Mouse (Mus musculus) intestine, embryonic 16.5 days (tissue): ENCODE results near the gene Igfbp7. TPM values are rescaled to one million over a fixed set of nuclear protein-coding genes. Genes with fewer than 3 reads are reported as not detected.

Experiments used
- ATAC-seq: fragments of 200-750 bp; cut with Nextera tagmentation; 2 replicates; pipeline ENCODE4 v1.8.0; 2017; ENCODE audit warnings: moderate TSS enrichment, moderate library complexity
- H3K27ac ChIP-seq: fragments of 300-500 bp; sonication (generic); 2 replicates; pipeline ENCODE4 v1.5.1; 2014; ENCODE audit warnings: mild to moderate bottlenecking, low read length
- H3K27me3 ChIP-seq: fragments of 300-500 bp; sonication (generic); replicated peaks from 2 replicates; pipeline ENCODE4 v1.6.1; 2014; ENCODE audit warnings: low read length, control low read depth, mixed read lengths; ENCODE audit not compliant: control insufficient read depth, insufficient read depth
- H3K36me3 ChIP-seq: fragments of 300-500 bp; sonication (generic); 2 replicates; pipeline ENCODE4 v1.6.1; 2014; ENCODE audit warnings: low read length, control low read depth; ENCODE audit not compliant: control insufficient read depth, insufficient read depth
- H3K4me1 ChIP-seq: fragments of 300-500 bp; sonication (generic); 2 replicates; pipeline ENCODE4 v1.6.1; 2014; ENCODE audit warnings: low read length, control low read depth, mixed read lengths; ENCODE audit not compliant: control insufficient read depth, insufficient read depth
- H3K4me2 ChIP-seq: fragments of 300-500 bp; sonication (generic); 2 replicates; pipeline ENCODE4 v1.6.1; 2014; ENCODE audit warnings: low read depth, low read length, control low read depth
- H3K4me3 ChIP-seq: fragments of 300-500 bp; sonication (generic); 2 replicates; pipeline ENCODE4 v1.5.1; 2014; ENCODE audit warnings: mild to moderate bottlenecking, low read length
- H3K9ac ChIP-seq: fragments of 300-500 bp; sonication (generic); 2 replicates; pipeline ENCODE4 v1.6.1; 2014; ENCODE audit warnings: low read depth, low read length
- H3K9me3 ChIP-seq: fragments of 300-500 bp; sonication (generic); 2 replicates; pipeline ENCODE4 v1.6.1; 2016; ENCODE audit warnings: low read length, control low read depth; ENCODE audit not compliant: control insufficient read depth
- WGBS: fragments of 180-500 bp; shearing (Covaris S2); extraction: QIAGEN DNeasy Blood & Tissue Kit; methylation state at CpG from one replicate; pipeline ENCODE4 v1.1.7; 2014; 5-methylcytosine and 5-hydroxymethylcytosine counted together
- polyA plus RNA-seq: library from polyadenylated mRNA; unstranded; fragments of >200 nt; fragmentation: Nextera tagmentation; extraction: Ambion mirVana; gene quantifications from 2 replicates; pipeline ENCODE4 v1.2.1, GENCODE M21; 2015

Igfbp7 gene
- polyA plus RNA-seq, 1 experiment from 2014 or later, result 85.2 TPM

GRCm38 (mm10) chr5:77408530-77408929 lies 689 bp upstream of the Igfbp7 start:
- H3K36me3 ChIP-seq, result no peaks in the 10 kb centered on the region
- no peaks in the 10 kb centered on the region; the same call in 1 of the 2 replicates for H3K27me3 ChIP-seq
- ATAC-seq, result no peak
- WGBS, result 92% methylated on average over 6 of the region's 6 CpGs
- no peak overlapping the region for H3K9ac ChIP-seq
- H3K4me3 ChIP-seq, result no peak overlapping the region
- H3K27ac ChIP-seq, result no peak overlapping the region
- H3K4me2 ChIP-seq, result no peak overlapping the region
- H3K4me1 ChIP-seq, result no peaks in the 10 kb centered on the region
- no peaks in the 10 kb centered on the region for H3K9me3 ChIP-seq

DNA sequence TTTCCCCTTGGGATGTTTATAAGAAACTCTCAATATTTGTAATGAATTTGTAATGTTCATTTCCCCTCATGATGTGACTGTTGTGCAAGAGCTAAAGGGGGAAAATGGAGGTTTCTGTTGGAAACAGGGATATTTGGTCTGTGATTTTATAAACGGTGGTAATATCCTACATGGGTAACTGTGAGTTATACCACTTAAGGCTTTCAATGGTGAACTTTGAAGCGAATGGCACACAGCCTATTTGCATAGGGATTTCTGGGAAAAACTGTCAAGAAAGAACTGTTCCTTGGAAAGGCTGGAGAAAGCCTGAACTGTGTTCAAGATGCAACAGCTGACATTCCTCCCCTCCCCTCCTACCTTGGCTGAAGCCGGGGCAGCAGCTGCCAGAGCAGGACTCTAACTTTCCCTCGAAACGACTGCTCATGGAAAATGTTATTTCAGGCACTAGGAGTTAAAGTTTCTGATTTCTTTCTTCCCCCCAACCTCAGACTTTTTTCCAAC lies 1.4 kb downstream of the Igfbp7 start:
- Histone ChIP-seq H3K27me3 (no peaks in the 10 kb centered on the region; the same call in 1 of the 2 replicates), H3K4me3 (peak overlapping the region; percentile 67), H3K9ac (no peak overlapping the region), H3K4me1 (no peaks in the 10 kb centered on the region), H3K27ac (peak overlapping the region; percentile 49), H3K36me3 (no peaks in the 10 kb centered on the region), H3K4me2 (peak overlapping the region; percentile 27; the same call in 1 of the 2 replicates), H3K9me3 (no peaks in the 10 kb centered on the region)
- WGBS, result 46% methylated on average over 5 of the region's 5 CpGs
- ATAC-seq, result no peak

GRCm38 (mm10) chr5:77405455-77406057 lies 2.3 kb downstream of the Igfbp7 start:
- 76% methylated on average over 5 of the region's 5 CpGs for WGBS
- no peak overlapping the region for H3K9ac ChIP-seq

GRCm38 (mm10) chr5:77404941-77405340 lies 2.9 kb downstream of the Igfbp7 start:
- WGBS, result 64% methylated on average over 9 of the region's 10 CpGs
- no peak overlapping the region; the same call in 1 of the 2 replicates for H3K4me2 ChIP-seq
- no peaks in the 10 kb centered on the region for H3K9me3 ChIP-seq
- no peaks in the 10 kb centered on the region; the same call in 1 of the 2 replicates for H3K27me3 ChIP-seq
- H3K4me3 ChIP-seq, result no peak overlapping the region
- H3K9ac ChIP-seq, result no peak overlapping the region
- H3K36me3 ChIP-seq, result no peaks in the 10 kb centered on the region
- H3K27ac ChIP-seq, result no peak overlapping the region
- no peak for ATAC-seq
- no peaks in the 10 kb centered on the region for H3K4me1 ChIP-seq

More at GRCm38 (mm10) chr5:77405455-77406057, 2.3 kb downstream of the Igfbp7 start:
- Histone ChIP-seq H3K27ac (no peak overlapping the region), H3K4me3 (no peak overlapping the region), H3K27me3 (no peaks in the 10 kb centered on the region; the same call in 1 of the 2 replicates), H3K9me3 (no peaks in the 10 kb centered on the region), H3K36me3 (no peaks in the 10 kb centered on the region), H3K4me2 (no peak overlapping the region; the same call in 1 of the 2 replicates), H3K4me1 (no peaks in the 10 kb centered on the region)
- ATAC-seq, result no peak

DNA sequence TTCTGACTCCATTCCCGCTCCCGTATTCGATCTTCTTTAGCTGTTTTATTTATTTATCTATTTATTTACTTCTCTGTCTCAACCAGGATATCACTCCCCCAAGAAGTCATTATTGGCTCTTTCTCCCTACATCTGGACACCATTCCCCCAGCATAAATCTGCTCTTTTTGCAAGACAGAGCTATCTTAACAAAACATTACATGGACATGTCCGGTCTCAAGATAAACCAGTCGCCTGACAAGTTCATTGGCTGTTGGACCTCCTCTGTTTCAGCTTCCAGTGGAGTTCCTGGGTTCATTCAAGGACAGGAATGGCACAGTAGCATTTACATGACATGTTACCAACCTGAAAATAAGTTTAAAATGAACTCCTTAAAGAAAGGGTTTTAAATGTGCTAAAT lies 4.9 kb downstream of the Igfbp7 start:
- Histone ChIP-seq H3K9ac (no peak overlapping the region), H3K4me1 (no peaks in the 10 kb centered on the region), H3K4me2 (no peak overlapping the region), H3K9me3 (no peaks in the 10 kb centered on the region), H3K27ac (no peak overlapping the region), H3K4me3 (no peak overlapping the region), H3K27me3 (no peaks in the 10 kb centered on the region; the same call in 1 of the 2 replicates), H3K36me3 (no peaks in the 10 kb centered on the region)
- ATAC-seq, result no peak
- WGBS, result 66% methylated on average over 5 of the region's 5 CpGs

- Histone ChIP-seq H3K4me1 (no peaks in the 10 kb centered on the region), H3K27me3 (no peaks in the 10 kb centered on the region), H3K4me3 (no peak overlapping the region), H3K36me3 (no peaks in the 10 kb centered on the region), H3K27ac (no peak overlapping the region), H3K4me2 (no peak overlapping the region), H3K9me3 (no peaks in the 10 kb centered on the region), H3K9ac (no peak overlapping the region)
- no peak for ATAC-seq
- WGBS, result 52% methylated on average over 5 of the region's 5 CpGs
Observed at GRCm38 (mm10) chr5:77402137-77402536, 5.7 kb downstream of the Igfbp7 start.

GRCm38 (mm10) chr5:77400823-77401222 lies 7.0 kb downstream of the Igfbp7 start:
- Histone ChIP-seq H3K27me3 (no peaks in the 10 kb centered on the region), H3K9me3 (no peaks in the 10 kb centered on the region), H3K4me1 (no peaks in the 10 kb centered on the region), H3K4me3 (no peak overlapping the region), H3K27ac (no peak overlapping the region; the same call in 1 of the 2 replicates), H3K36me3 (no peaks in the 10 kb centered on the region), H3K4me2 (no peak overlapping the region), H3K9ac (no peak overlapping the region)
- no peak for ATAC-seq
- 61% methylated on average over 6 of the region's 6 CpGs for WGBS

GRCm38 (mm10) chr5:77400151-77400550 lies 7.7 kb downstream of the Igfbp7 start:
- Histone ChIP-seq H3K9ac (no peak overlapping the region), H3K4me1 (no peaks in the 10 kb centered on the region), H3K36me3 (no peaks in the 10 kb centered on the region), H3K4me2 (no peak overlapping the region), H3K9me3 (no peaks in the 10 kb centered on the region), H3K27me3 (no peaks in the 10 kb centered on the region), H3K4me3 (no peak overlapping the region), H3K27ac (no peak overlapping the region; the same call in 1 of the 2 replicates)
- peak; percentile 52 for ATAC-seq
- 70% methylated on average over 7 of the region's 7 CpGs for WGBS

GRCm38 (mm10) chr5:77399076-77399475 lies 8.8 kb downstream of the Igfbp7 start:
- Histone ChIP-seq H3K27me3 (no peaks in the 10 kb centered on the region), H3K4me2 (no peak overlapping the region), H3K36me3 (no peaks in the 10 kb centered on the region), H3K4me3 (no peak overlapping the region), H3K4me1 (no peaks in the 10 kb centered on the region), H3K9ac (no peak overlapping the region), H3K9me3 (no peaks in the 10 kb centered on the region), H3K27ac (0 out of 2 replicates have a peak overlapping the region, but pooled peaks have one; percentile 8)
- ATAC-seq, result no peak
- WGBS, result 60% methylated on average over 4 of the region's 4 CpGs
